Mouse (Mus musculus) bone marrow macrophage, adult 2 months (primary cell): ENCODE data around the gene Pex16. TPM values are rescaled to one million over a fixed set of nuclear protein-coding genes. Genes with fewer than 3 reads are reported as not detected.

Experiments
- H3K27ac ChIP-seq: 2 replicates; pipeline ENCODE4 v1.5.1; 2012; ENCODE audit warnings: low read depth, low read length; ENCODE audit not compliant: insufficient read depth
- H3K4me1 ChIP-seq: 2 replicates; pipeline ENCODE4 v1.6.1; 2012; ENCODE audit warnings: low read length; ENCODE audit not compliant: control insufficient read depth, insufficient read depth
- H3K4me3 ChIP-seq: 2 replicates; pipeline ENCODE4 v1.5.1; 2012; ENCODE audit warnings: mild to moderate bottlenecking, low read length, moderate library complexity; ENCODE audit not compliant: insufficient read depth
- CTCF ChIP-seq: IDR thresholded peaks from 2 replicates; pipeline ENCODE4 v1.5.1; 2012; ENCODE audit warnings: low read depth, mild to moderate bottlenecking, low read length, moderate library complexity
- POLR2A ChIP-seq: IDR thresholded peaks from 2 replicates; pipeline ENCODE4 v1.6.1; 2012; ENCODE audit warnings: mild to moderate bottlenecking, low read depth, low read length, borderline replicate concordance
- polyA plus RNA-seq: library from polyadenylated mRNA; stranded (reverse); fragments of >200 nt; gene quantifications from 2 replicates; pipeline ENCODE4 v1.2.4, GENCODE M21; 2012; ENCODE audit not compliant: missing spikeins, insufficient read depth, insufficient read length

The Pex16 gene
- polyA plus RNA-seq, 1 experiment: 14.3 TPM

GRCm38 (mm10) chr2:92411705-92412104 lies 37.2 kb downstream of the Pex16 start:
- no peak overlapping the region for H3K27ac ChIP-seq
- no peaks in the 10 kb centered on the region for H3K4me1 ChIP-seq
- TF ChIP-seq POLR2A (no peak), CTCF (no peak)
- H3K4me3 ChIP-seq: no peak overlapping the region

- TF ChIP-seq CTCF: no peak
- no peak for TF ChIP-seq POLR2A
- H3K4me3 ChIP-seq: no peak overlapping the region
- H3K27ac ChIP-seq: no peak overlapping the region
- peaks cover 11% of the 10 kb centered on the region for H3K4me1 ChIP-seq
Measured at GRCm38 (mm10) chr2:92421723-92422387, 47.4 kb downstream of the Pex16 start.

GRCm38 (mm10) chr2:92422388-92423135 lies 48.1 kb downstream of the Pex16 start:
- TF ChIP-seq POLR2A: no peak
- no peak for TF ChIP-seq CTCF
- H3K27ac ChIP-seq: no peak overlapping the region
- no peak overlapping the region for H3K4me3 ChIP-seq
- H3K4me1 ChIP-seq: peaks cover 11% of the 10 kb centered on the region

- Histone ChIP-seq H3K27ac (no peak overlapping the region), H3K4me3 (no peak overlapping the region), H3K4me1 (peaks cover 15% of the 10 kb centered on the region)
- TF ChIP-seq CTCF: no peak
- TF ChIP-seq POLR2A: no peak
Measured at GRCm38 (mm10) chr2:92423156-92423555, 48.7 kb downstream of the Pex16 start.

- peaks cover 21% of the 10 kb centered on the region for H3K4me1 ChIP-seq
- no peak overlapping the region for H3K4me3 ChIP-seq
- TF ChIP-seq POLR2A: no peak
- no peak for TF ChIP-seq CTCF
- no peak overlapping the region for H3K27ac ChIP-seq
Measured at GRCm38 (mm10) chr2:92423702-92424461, 49.4 kb downstream of the Pex16 start.

GRCm38 (mm10) chr2:92424462-92425308 lies 50.2 kb downstream of the Pex16 start:
- H3K27ac ChIP-seq: no peak overlapping the region
- no peak overlapping the region for H3K4me3 ChIP-seq
- TF ChIP-seq POLR2A (no peak), CTCF (no peak)
- H3K4me1 ChIP-seq: peaks cover 29% of the 10 kb centered on the region

- H3K27ac ChIP-seq: no peak overlapping the region
Measured at GRCm38 (mm10) chr2:92425366-92425765, 50.9 kb downstream of the Pex16 start.

GRCm38 (mm10) chr2:92426426-92426825 lies 52.0 kb downstream of the Pex16 start:
- Histone ChIP-seq H3K4me3 (no peak overlapping the region), H3K4me1 (peaks cover 39% of the 10 kb centered on the region)

More at GRCm38 (mm10) chr2:92425366-92425765, 50.9 kb downstream of the Pex16 start:
- peaks cover 30% of the 10 kb centered on the region for H3K4me1 ChIP-seq
- H3K4me3 ChIP-seq: no peak overlapping the region
- TF ChIP-seq POLR2A: no peak
- TF ChIP-seq CTCF: no peak

GRCm38 (mm10) chr2:92427882-92428281 lies 53.4 kb downstream of the Pex16 start:
- TF ChIP-seq POLR2A: no peak
- no peak for TF ChIP-seq CTCF
- Histone ChIP-seq H3K4me1 (peaks cover 50% of the 10 kb centered on the region), H3K4me3 (no peak overlapping the region), H3K27ac (no peak overlapping the region)

More at GRCm38 (mm10) chr2:92426426-92426825, 52.0 kb downstream of the Pex16 start:
- TF ChIP-seq POLR2A: no peak
- no peak for TF ChIP-seq CTCF
- no peak overlapping the region for H3K27ac ChIP-seq
